Mouse (Mus musculus) forebrain, embryonic 10.5 days (tissue): ENCODE measurements at regions not wholly inside any gene's neighbourhood (a gene's known extent, or its start where the extent isn't known, plus 50 kb on each side); places are given as distances from the start of the nearest gene placed in this dataset.

Experiments used
- DNase-seq: peaks from one replicate; pipeline ENCODE4 v3.0.0-alpha.2; 2017; ENCODE audit warnings: low spot score; ENCODE audit errors: extremely low spot score
- H3K27ac ChIP-seq: fragments of 300-500 bp; sonication (generic); 2 replicates; pipeline ENCODE4 v1.5.1; 2016; ENCODE audit warnings: mild to moderate bottlenecking
- H3K27me3 ChIP-seq: fragments of 300-500 bp; sonication (generic); 2 replicates; pipeline ENCODE4 v1.6.1; 2016; ENCODE audit warnings: mild to moderate bottlenecking; ENCODE audit not compliant: poor library complexity, severe bottlenecking
- H3K36me3 ChIP-seq: fragments of 300-500 bp; sonication (generic); replicated peaks from 2 replicates; pipeline ENCODE4 v1.6.1; 2016; ENCODE audit warnings: mild to moderate bottlenecking, moderate library complexity
- H3K4me1 ChIP-seq: fragments of 300-500 bp; sonication (generic); 2 replicates; pipeline ENCODE4 v1.6.1; 2016
- H3K4me3 ChIP-seq: fragments of 300-500 bp; sonication (generic); 2 replicates; pipeline ENCODE4 v1.5.1; 2016; ENCODE audit warnings: mild to moderate bottlenecking, moderate library complexity
- H3K9me3 ChIP-seq: fragments of 300-500 bp; sonication (generic); 2 replicates; pipeline ENCODE4 v1.6.1; 2016; ENCODE audit warnings: mild to moderate bottlenecking, moderate library complexity
- WGBS: fragments of 180-500 bp; shearing (Covaris S2); methylation state at CpG from one replicate; pipeline ENCODE4 v1.1.7; 2016; 5-methylcytosine and 5-hydroxymethylcytosine counted together

DNA sequence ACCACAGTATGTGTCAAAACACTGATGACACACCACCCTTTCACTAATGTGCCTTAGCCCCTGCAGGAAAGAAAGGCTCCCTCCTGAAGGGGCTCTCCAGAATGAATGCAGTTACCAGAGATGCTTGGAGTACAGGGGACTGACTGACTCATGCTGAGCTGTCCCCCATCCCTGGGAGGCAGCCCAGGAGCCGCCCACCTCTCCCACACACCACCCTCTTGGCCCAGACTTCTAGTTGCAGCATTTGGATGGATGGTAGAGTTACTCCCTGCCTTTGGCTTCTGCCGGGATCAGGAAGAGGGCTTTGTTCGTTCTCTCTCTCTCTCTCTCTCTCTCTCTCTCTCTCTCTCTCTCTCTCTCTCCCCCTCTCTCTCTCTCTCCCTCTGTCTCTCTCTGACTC, 53.4 kb upstream of the Jun start:
- Histone ChIP-seq H3K4me3 (0 out of 2 replicates have a peak overlapping the region, but pooled peaks have one; percentile 19), H3K27ac (peak overlapping the region; percentile 80), H3K27me3 (peaks cover 14% of the 10 kb centered on the region; the same call in 1 of the 2 replicates), H3K36me3 (no peaks in the 10 kb centered on the region), H3K9me3 (no peaks in the 10 kb centered on the region), H3K4me1 (peaks cover 43% of the 10 kb centered on the region)
- WGBS = 55% methylated on average over 3 of the region's 3 CpGs
- no peak for DNase-seq

DNA sequence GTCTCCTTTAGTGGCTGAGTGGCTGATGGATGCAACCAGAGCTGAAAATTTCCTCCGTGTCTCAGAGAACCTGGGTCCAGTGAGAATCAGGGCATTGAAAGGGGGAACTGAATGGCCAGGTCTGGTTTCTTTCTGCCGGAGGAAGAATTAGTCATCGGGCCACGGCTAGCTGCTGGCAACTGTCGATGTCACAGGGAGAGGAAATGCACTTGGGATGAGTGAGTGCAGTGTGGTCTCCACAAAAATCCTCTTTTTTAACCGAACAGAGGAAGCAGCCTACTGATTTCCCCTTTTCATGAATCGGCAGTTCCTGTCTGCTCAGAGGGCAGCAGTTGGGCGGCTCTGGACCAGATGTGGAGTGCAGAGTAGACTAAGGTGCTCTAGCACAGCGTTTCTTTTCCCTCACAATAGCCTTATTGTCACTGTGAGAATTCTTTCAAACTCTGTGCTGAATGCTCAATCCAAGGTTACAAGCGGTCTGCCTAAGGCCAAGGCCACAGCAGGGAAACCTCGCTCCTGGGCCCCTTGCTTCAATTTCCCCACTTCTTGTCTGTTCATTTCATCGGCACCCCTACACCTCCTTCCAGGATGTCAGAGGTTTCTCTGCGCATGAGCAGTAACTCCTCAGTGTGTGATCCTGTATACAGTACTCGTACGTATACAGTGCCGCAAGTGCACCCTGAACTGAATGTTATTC, 54.1 kb upstream of the Jun start:
- peaks cover 14% of the 10 kb centered on the region; the same call in 1 of the 2 replicates for H3K27me3 ChIP-seq
- peak overlapping the region; percentile 80 for H3K27ac ChIP-seq
- 45% methylated on average over 16 of the region's 16 CpGs for WGBS
- no peak for DNase-seq
- no peaks in the 10 kb centered on the region for H3K36me3 ChIP-seq
- H3K4me3 ChIP-seq = peak overlapping the region; percentile 19; the same call in 1 of the 2 replicates
- no peaks in the 10 kb centered on the region; the same call in 1 of the 2 replicates for H3K9me3 ChIP-seq
- peaks cover 43% of the 10 kb centered on the region for H3K4me1 ChIP-seq

DNA sequence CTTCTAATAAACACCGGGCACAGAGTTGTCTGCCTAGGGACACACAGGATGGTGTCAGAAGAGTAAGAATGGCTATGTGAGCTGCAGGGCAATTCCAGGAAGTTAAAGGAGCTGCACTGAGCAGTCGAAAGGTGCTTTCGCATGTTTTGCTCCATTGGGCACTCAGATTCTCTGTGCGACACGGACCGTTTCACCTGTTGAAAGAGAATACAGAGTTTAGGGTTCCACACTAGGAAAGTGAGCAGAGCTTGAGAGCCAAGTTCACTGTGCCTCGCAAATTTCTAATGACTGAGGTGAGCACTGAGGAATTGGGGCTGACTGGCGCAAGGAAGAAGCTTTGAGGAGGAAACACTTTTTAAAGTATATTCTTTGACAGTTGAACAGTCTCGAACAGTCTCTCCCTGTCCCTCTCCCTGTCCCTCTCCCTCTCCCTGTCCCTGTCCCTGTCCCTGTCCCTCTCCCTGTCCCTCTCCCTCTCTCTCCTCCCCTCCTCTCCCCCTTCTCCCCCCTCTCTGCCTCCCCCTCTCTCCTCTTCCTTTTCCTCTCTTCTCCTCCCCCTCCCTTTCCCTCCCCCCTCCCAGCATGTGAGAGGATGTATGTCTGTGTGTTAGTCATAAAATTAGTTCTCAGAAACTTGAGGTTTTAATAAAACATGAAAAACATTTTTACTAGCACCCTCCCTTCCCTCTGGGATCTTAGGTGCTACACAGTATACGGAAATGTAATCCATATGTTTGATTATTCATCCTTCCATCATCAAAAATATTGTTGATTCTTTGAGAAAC, 55.1 kb upstream of the Jun start:
- no peaks in the 10 kb centered on the region; the same call in 1 of the 2 replicates for H3K9me3 ChIP-seq
- no peak overlapping the region for H3K4me3 ChIP-seq
- whole genome bisulfite sequencing = 79% methylated on average over 10 of the region's 10 CpGs
- no peaks in the 10 kb centered on the region for H3K36me3 ChIP-seq
- H3K27ac ChIP-seq = peak overlapping the region; percentile 44; the same call in 1 of the 2 replicates
- peaks cover 14% of the 10 kb centered on the region; the same call in 1 of the 2 replicates for H3K27me3 ChIP-seq
- no peak for DNase-seq
- H3K4me1 ChIP-seq = peaks cover 43% of the 10 kb centered on the region

DNA sequence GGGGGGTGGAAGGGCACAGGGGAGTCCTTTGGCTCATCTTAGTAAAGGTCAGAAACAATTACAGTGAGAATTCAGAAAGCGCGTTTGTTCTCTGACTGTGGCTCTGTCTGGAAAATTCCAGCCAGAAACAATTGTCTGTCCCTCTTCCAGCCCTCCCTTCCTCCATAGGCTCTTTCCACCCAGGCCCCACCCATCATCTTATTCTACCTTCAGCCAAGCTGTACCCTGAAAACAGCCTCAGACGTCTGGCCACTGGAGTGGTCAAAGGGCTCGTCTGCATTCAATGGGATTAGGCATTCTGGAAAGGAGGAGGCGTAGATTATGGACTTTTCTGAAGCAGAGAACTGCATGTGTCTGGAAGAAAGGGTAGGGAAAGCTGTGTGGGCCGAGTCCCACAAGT, 56.8 kb upstream of the Jun start:
- Histone ChIP-seq H3K27ac (peak overlapping the region; percentile 69), H3K9me3 (no peaks in the 10 kb centered on the region; the same call in 1 of the 2 replicates)
- WGBS = 47% methylated on average over 6 of the region's 6 CpGs

DNA sequence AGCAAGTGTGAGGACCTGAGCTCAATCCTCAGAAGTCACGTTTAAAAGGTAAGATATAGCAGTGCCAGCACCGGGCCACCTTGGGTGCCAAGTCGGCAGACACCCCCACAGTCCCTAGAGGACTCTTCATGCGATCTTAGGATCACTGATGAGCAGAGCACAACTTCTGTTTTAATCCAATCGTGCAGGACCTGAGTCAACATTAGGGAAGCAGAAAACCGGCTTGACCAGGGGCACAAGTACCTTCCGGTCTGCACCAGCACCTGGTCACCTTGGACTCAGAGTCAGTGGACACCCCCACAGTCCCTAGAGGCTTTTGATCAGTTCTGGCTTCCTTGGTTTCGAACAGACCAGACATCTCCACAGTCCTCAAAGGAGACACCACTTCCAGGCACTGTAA, 58.8 kb upstream of the Jun start:
- DNase-seq = no peak
- peaks cover 34% of the 10 kb centered on the region for H3K4me1 ChIP-seq
- WGBS = 94% methylated on average over 8 of the region's 8 CpGs

More for the DNA sequence above, 56.8 kb upstream of the Jun start:
- Histone ChIP-seq H3K4me3 (no peak overlapping the region), H3K4me1 (peaks cover 43% of the 10 kb centered on the region), H3K36me3 (no peaks in the 10 kb centered on the region), H3K27me3 (peaks cover 14% of the 10 kb centered on the region; the same call in 1 of the 2 replicates)
- no peak for DNase-seq

DNA sequence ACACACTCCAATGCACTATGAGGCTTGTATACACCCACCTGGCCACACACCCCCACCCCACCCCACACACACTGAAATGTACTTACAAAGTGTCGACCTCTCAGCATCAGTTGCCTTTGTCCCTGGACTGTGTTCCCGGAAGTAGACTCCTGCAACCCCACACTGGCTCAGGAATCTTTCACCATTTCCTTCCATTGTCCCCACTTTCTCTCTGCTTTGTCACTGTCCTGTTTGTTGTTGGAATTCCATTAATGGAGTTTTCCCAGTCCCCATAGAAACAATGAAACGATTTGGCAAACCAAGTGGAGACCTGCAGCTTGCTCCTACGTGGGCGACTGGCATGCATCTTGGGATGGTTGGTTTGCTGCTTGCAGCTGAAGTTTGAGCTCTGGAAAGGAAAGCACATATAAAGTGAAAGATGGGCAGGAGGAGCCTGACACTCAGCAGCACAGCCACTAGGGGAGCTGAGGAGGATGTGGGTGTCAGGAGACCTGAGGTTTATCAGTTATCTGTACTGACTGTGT, 65.2 kb upstream of the Jun start:
- Histone ChIP-seq H3K4me1 (peaks cover 9% of the 10 kb centered on the region), H3K9me3 (no peaks in the 10 kb centered on the region), H3K4me3 (no peak overlapping the region), H3K27ac (no peak overlapping the region), H3K27me3 (no peaks in the 10 kb centered on the region), H3K36me3 (no peaks in the 10 kb centered on the region)
- WGBS = 46% methylated on average over 5 of the region's 5 CpGs
- DNase-seq = no peak

More for the DNA sequence above, 58.8 kb upstream of the Jun start:
- Histone ChIP-seq H3K27me3 (peaks cover 8% of the 10 kb centered on the region; the same call in 1 of the 2 replicates), H3K9me3 (no peaks in the 10 kb centered on the region; the same call in 1 of the 2 replicates), H3K4me3 (no peak overlapping the region), H3K36me3 (no peaks in the 10 kb centered on the region), H3K27ac (no peak overlapping the region)

DNA sequence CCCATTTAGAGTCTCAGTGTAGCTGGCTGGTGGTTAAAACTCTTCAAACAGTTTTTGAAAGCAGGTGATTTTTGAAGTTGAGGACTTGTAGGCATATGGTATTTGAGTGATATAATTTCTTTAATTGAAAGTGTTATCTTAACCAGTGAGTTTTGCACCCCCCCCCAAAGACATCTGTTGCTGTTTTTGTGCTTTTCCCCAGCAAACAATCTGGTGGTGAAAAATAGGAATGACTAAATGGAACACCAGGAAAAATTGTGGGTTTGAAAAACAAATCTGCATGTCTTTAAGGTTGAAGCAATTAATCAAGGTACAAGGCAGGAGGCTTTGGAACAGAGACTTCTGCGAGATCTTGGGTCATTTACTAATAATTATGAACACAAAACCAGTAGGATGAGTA, 68.9 kb upstream of the Jun start:
- Histone ChIP-seq H3K4me3 (no peak overlapping the region), H3K27ac (no peak overlapping the region), H3K4me1 (peaks cover 9% of the 10 kb centered on the region), H3K27me3 (no peaks in the 10 kb centered on the region), H3K9me3 (no peaks in the 10 kb centered on the region), H3K36me3 (no peaks in the 10 kb centered on the region)
- 93% methylated on average over 1 of the region's 1 CpGs for WGBS
- DNase-seq = no peak

DNA sequence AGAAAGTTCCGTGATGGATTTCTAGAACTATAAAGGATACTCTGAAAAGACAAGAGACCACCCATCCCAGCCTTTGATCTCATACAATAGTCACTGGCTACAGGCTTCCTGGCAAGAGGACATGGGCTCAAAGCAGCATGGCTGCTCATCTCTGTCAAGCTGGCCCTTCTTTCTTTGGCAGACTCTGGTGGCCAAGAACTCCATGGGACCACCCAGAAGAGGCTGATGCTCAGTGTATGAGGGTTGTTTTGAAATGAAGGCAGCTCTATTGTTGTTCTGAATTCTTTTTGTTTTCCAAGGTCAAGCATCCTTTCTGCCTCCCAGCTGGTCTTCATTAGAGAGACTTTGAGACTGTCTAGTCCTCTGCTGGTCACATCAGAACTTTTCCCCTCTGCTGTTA, 73.3 kb upstream of the Jun start:
- Histone ChIP-seq H3K9me3 (no peaks in the 10 kb centered on the region), H3K36me3 (no peaks in the 10 kb centered on the region), H3K27me3 (no peaks in the 10 kb centered on the region), H3K4me1 (0 out of 2 replicates have a peak, but pooled peaks cover under 1% of the 10 kb centered on the region), H3K27ac (no peak overlapping the region), H3K4me3 (no peak overlapping the region)
- 86% methylated on average over 1 of the region's 1 CpGs for WGBS
- DNase-seq = no peak

DNA sequence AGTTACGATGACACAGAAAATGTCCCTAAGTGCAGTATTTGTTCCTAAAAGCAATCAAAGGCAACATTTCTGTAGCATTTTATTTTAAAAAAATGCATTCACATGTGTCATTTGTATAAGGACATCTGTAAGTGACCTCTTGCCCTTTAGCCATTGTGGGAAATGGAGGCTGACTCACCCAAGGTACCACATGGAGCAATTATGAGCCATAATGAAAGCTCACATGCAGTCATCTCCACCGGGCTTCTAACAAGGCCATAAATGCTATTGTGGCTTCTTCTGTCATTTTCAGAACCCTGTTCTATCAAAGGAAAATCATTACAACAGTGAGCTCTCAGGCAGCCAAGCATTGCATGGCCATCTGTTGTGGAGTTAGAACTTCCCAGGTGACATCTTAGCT, 75.9 kb upstream of the Jun start:
- no peak for DNase-seq
- Histone ChIP-seq H3K36me3 (no peaks in the 10 kb centered on the region), H3K27me3 (no peaks in the 10 kb centered on the region; the same call in 1 of the 2 replicates), H3K4me1 (no peaks in the 10 kb centered on the region), H3K4me3 (no peak overlapping the region), H3K27ac (no peak overlapping the region), H3K9me3 (no peaks in the 10 kb centered on the region)
- WGBS = 88% methylated on average over 2 of the region's 2 CpGs

DNA sequence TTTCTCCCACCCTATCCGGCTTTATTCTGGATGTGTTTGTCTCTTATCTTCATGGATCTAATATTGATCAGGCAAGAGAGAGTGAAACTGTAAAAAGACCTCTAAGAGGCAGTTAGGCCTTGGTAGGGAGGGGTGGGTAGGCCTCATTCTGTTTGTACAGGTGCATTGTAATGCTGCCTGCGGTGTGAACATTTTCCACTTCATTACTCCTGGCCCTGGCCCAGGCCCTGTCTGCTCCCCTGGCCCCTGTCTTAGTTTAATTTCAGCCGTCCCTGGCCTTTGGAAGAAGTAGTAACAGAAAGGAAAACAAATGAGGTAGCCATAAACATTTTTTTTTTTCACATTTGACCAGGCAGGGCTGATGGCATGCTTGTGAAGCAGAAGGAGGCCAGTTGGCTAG, 81.8 kb upstream of the Jun start:
- WGBS = 30% methylated on average over 3 of the region's 3 CpGs
- Histone ChIP-seq H3K4me3 (no peak overlapping the region), H3K36me3 (no peaks in the 10 kb centered on the region), H3K27ac (no peak overlapping the region), H3K9me3 (no peaks in the 10 kb centered on the region), H3K4me1 (peaks cover 54% of the 10 kb centered on the region), H3K27me3 (peaks cover 29% of the 10 kb centered on the region)
- DNase-seq = no peak

DNA sequence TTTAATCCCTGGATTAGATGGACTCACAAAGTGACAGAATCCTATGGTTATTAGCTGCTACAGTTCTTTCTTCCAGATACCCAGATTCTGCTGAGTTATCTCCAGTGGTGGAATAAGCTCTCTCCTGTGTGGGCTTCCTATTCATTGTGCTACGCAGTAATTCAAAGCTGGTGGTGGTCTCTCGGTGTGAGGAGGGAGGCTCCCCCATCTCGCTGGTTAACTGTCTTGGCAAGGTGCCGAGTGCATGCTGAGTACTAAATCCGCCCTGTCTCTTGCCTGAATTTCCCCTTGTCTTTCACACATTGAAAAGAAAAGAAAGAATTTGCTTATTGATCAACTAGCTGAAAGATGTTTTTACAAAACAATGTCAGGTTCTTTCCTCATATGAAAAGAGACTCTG, 82.6 kb upstream of the Jun start:
- Histone ChIP-seq H3K36me3 (no peaks in the 10 kb centered on the region), H3K4me3 (no peak overlapping the region), H3K27ac (no peak overlapping the region), H3K9me3 (no peaks in the 10 kb centered on the region), H3K4me1 (peaks cover 55% of the 10 kb centered on the region), H3K27me3 (peaks cover 29% of the 10 kb centered on the region)
- WGBS = 21% methylated on average over 5 of the region's 5 CpGs
- DNase-seq = no peak

DNA sequence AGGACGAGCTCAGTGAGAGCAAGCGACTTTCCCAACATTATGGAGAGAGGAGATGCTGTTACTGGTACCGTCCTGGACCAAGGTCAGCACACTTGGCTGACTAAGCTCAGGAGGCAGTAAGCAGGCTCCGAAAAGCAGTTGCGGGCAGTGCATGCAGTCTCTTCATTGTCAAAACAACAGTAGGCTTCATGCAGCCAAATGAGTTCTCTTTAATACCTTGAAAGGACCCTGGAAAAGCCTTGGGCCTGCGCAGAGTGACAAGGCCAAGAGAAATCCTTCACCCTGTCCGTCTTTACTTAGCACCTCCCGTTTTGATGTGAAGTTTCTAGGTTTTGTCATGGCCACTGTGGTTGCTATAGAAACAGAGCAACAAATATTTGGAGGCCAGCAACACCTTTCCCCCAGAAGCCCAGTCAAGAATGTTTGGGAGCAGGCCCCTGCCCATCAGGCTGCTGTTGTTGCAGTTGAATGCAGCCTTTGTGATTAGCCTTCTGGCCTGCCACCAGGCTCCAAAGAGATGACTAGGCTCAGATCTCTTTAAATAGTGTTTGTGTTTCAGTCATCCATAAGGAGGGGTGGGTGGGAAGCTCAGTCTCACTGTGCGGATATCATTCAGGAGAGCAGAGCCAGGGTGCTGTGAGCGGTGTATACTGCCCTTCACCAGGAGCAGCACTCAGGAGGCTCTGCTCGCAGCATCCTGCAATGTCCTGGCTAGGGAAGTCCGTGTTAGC, 85.6 kb upstream of the Jun start:
- Histone ChIP-seq H3K27me3 (peaks cover 29% of the 10 kb centered on the region), H3K4me3 (no peak overlapping the region), H3K4me1 (peaks cover 55% of the 10 kb centered on the region), H3K9me3 (no peaks in the 10 kb centered on the region), H3K36me3 (no peaks in the 10 kb centered on the region), H3K27ac (peak overlapping the region; percentile 76)
- DNase-seq = peak; percentile 69
- WGBS = 40% methylated on average over 12 of the region's 12 CpGs
